Comparison of ENCODE assay signal across 18 mouse cellular contexts in the genomic region with DNA sequence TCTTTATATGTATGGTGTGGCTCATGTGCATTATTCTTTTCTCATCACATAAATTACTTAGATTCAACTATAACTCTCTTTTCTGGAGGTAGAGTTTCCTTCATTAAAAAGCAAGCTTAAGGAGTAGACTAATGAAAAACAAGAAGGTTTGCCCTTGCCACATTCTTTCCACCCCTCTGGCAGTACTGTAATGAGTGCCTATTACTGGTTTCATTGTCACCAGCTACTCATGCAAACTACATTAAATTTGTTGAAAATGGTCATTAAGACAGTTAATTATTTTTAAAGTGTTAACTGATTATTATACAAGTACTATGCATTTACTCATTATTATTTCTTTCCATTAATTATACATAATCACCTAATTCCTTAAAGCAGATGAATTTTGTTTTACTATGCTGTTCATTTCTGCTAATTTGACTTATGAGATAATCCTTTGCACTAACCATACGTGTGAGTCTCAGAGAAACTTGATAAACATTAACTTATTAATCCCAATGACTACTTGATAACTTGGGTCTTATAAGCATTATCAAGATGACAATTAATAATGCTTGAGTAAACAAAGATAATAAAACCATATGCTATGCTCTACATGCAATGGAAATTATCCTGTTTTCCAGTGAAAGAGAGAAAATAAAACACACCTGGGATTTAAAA.
"Had no signal": no experiment of that assay in that cellular context is flagged by ENCODE, and none has a peak within 500 bp of the region (broad histone marks: within the 10 kb centered on the region; RNA-seq: fewer than 3 reads in every experiment).

No protein-coding gene starts in this region.

- H3K27ac ChIP-seq: midbrain, embryonic 10.5 days; midbrain, embryonic 12.5 days; neural tube, embryonic 13.5 days; neural tube, embryonic 15.5 days had no signal

- DNase-seq: liver, postnatal 0 days; lung, embryonic 14.5 days; lung, postnatal 10 days; lung, postnatal 4 days; midbrain, embryonic 14.5 days; right cerebral cortex, adult 18-20 months; right cerebral cortex, postnatal 25 days; right cerebral cortex, postnatal 4 days; spleen, adult 18-20 months; thymus, adult 18-20 months; thymus, postnatal 14 days; thymus, postnatal 36 days had no signal

- H3K4me3 ChIP-seq: midbrain, embryonic 10.5 days; midbrain, embryonic 12.5 days; myocyte; neural tube, embryonic 13.5 days; neural tube, embryonic 15.5 days had no signal

- H3K36me3 ChIP-seq: midbrain, embryonic 10.5 days; midbrain, embryonic 12.5 days; neural tube, embryonic 13.5 days; neural tube, embryonic 15.5 days had no signal

- H3K9me3 ChIP-seq: midbrain, embryonic 10.5 days; midbrain, embryonic 12.5 days; neural tube, embryonic 13.5 days; neural tube, embryonic 15.5 days had no signal

- H3K4me2 ChIP-seq: lung, embryonic 14.5 days; midbrain, embryonic 12.5 days; neural tube, embryonic 13.5 days; neural tube, embryonic 15.5 days had no signal

- H3K27me3 ChIP-seq: midbrain, embryonic 12.5 days; neural tube, embryonic 13.5 days; neural tube, embryonic 15.5 days had no signal

- H3K9ac ChIP-seq: liver, postnatal 0 days; lung, embryonic 14.5 days; midbrain, embryonic 12.5 days; neural tube, embryonic 13.5 days; neural tube, embryonic 15.5 days had no signal

- ATAC-seq: liver, postnatal 0 days; midbrain, embryonic 16.5 days had no signal

- H3K4me1 ChIP-seq: midbrain, embryonic 10.5 days; midbrain, embryonic 12.5 days; neural tube, embryonic 13.5 days; neural tube, embryonic 15.5 days had no signal
